Mouse (Mus musculus): ENCODE results near the gene Fam161b. TPM values are rescaled to one million over a fixed set of nuclear protein-coding genes. Genes with fewer than 3 reads are reported as not detected.

Gene Fam161b
- under 1 TPM; 0.42 to 0.65 TPM for total RNA-seq (2021)
- long read RNA-seq, experiment 1: 0 reads
- long read RNA-seq, experiment 2, partial matches to known transcripts: 0 of 1 reads
- long read RNA-seq, experiment 2, other reads (novel, unspliced or antisense): 0 of 1 reads

GRCm38 (mm10) chr12:84361555-84362489 lies at the start of gene Fam161b, which contains the start of gene Coq6:
TSS of gene Fam161b (minus strand) at chr12:84361833.
TSS of gene Coq6 (plus strand) at chr12:84361657.
- DNase-seq: peak; percentile 91

GRCm38 (mm10) chr12:84408819-84409507 lies 47.3 kb upstream of the Fam161b start, which contains the start of the genes Entpd5 and Bbof1:
TSS of gene Entpd5 (minus strand) at chr12:84409029.
TSS of gene Bbof1 (plus strand) at chr12:84409071.
- peak; percentile 93 for DNase-seq

GRCm38 (mm10) chr12:84407874-84408818 lies 46.5 kb upstream of the Fam161b start:
- DNase-seq: peak; percentile 9

- DNase-seq: no peak
Observed at GRCm38 (mm10) chr12:84407259-84407658, 45.6 kb upstream of the Fam161b start.

- DNase-seq: no peak
Observed at GRCm38 (mm10) chr12:84404541-84404940, 42.9 kb upstream of the Fam161b start.

- no peak for DNase-seq
Observed at GRCm38 (mm10) chr12:84402923-84403322, 41.3 kb upstream of the Fam161b start.

GRCm38 (mm10) chr12:84400653-84401052 lies 39.0 kb upstream of the Fam161b start:
- DNase-seq: no peak

- DNase-seq: no peak
Observed at GRCm38 (mm10) chr12:84400068-84400467, 38.4 kb upstream of the Fam161b start.

- no peak for DNase-seq
Observed at GRCm38 (mm10) chr12:84399663-84400062, 38.0 kb upstream of the Fam161b start.

GRCm38 (mm10) chr12:84399135-84399534 lies 37.5 kb upstream of the Fam161b start:
- DNase-seq: no peak

- no peak for DNase-seq
Observed at GRCm38 (mm10) chr12:84398629-84399028, 37.0 kb upstream of the Fam161b start.

GRCm38 (mm10) chr12:84397685-84398084 lies 36.1 kb upstream of the Fam161b start:
- no peak for DNase-seq

- no peak for DNase-seq
Observed at GRCm38 (mm10) chr12:84396947-84397679, 35.5 kb upstream of the Fam161b start.

GRCm38 (mm10) chr12:84393847-84394246 lies 32.2 kb upstream of the Fam161b start:
- no peak for DNase-seq

- no peak for DNase-seq
Observed at GRCm38 (mm10) chr12:84392681-84393080, 31.0 kb upstream of the Fam161b start.

- DNase-seq: no peak
Observed at GRCm38 (mm10) chr12:84390336-84390735, 28.7 kb upstream of the Fam161b start.

- DNase-seq: no peak
Observed at GRCm38 (mm10) chr12:84388774-84389400, 27.3 kb upstream of the Fam161b start.

- no peak for DNase-seq
Observed at GRCm38 (mm10) chr12:84388097-84388496, 26.5 kb upstream of the Fam161b start.

GRCm38 (mm10) chr12:84385408-84385807 lies 23.8 kb upstream of the Fam161b start:
- DNase-seq: no peak

GRCm38 (mm10) chr12:84384644-84385081 lies 23.0 kb upstream of the Fam161b start:
- no peak for DNase-seq
